Comparison of ENCODE assay signal across 11 mouse cellular contexts in the genomic region with DNA sequence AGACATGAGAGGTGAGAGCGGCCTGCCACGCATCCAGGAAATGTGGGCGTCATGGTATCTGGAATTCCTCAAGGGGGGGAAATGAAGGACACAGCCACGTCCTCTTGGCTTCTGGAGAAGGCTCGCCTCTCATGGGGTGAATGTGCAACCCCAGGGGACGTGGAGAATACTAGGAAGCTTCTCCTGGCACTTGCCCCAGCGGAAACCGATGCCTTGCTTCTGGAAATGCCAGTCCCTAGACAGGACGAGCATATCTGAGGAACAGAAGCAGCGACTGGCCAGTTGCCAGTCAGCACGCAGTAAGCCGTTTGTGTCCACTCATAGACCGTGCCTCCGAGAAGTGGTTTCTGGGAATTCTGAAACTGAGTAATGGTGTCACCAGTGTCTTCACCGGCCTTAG. TPM values are rescaled to one million over a fixed set of nuclear protein-coding genes. Genes with fewer than 3 reads are reported as not detected.
DNase-seq lines count a peak whose midpoint lies in the region; ATAC-seq lines count a peak whose summit lies in the region.
"Had no signal": no experiment of that assay in that cellular context is flagged by ENCODE, and none has a peak within 500 bp of the region (broad histone marks: within the 10 kb centered on the region; RNA-seq: fewer than 3 reads in every experiment).

No protein-coding gene starts in this region.

- no peaks in the 10 kb centered on the region for H3K27me3 ChIP-seq in hindbrain, embryonic 10.5 days (ENCODE audit: insufficient read depth, poor library complexity, severe bottlenecking)
- no peaks in the 10 kb centered on the region for H3K27me3 ChIP-seq in hindbrain, embryonic 14.5 days (ENCODE audit: control insufficient read depth, insufficient read depth, low read length)
- H3K27me3 ChIP-seq in embryonic facial prominence, embryonic 10.5 days (replicated peaks; ENCODE audit: low read depth, poor library complexity, severe bottlenecking), result no peaks in the 10 kb centered on the region

- peaks cover 61% of the 10 kb centered on the region for H3K4me1 ChIP-seq in hindbrain, embryonic 10.5 days (replicated peaks)
- no peaks in the 10 kb centered on the region for H3K4me1 ChIP-seq in hindbrain, embryonic 14.5 days (replicated peaks; ENCODE audit: control insufficient read depth, insufficient read depth, low read length)
- H3K4me1 ChIP-seq in embryonic facial prominence, embryonic 10.5 days, result peaks cover 56% of the 10 kb centered on the region

- no peaks in the 10 kb centered on the region for H3K36me3 ChIP-seq in hindbrain, embryonic 10.5 days
- no peaks in the 10 kb centered on the region for H3K36me3 ChIP-seq in hindbrain, embryonic 14.5 days (replicated peaks; ENCODE audit: control insufficient read depth, insufficient read depth)
- H3K36me3 ChIP-seq in embryonic facial prominence, embryonic 10.5 days (replicated peaks), result 0 out of 2 replicates have a peak, but pooled peaks cover 5% of the 10 kb centered on the region
- H3K36me3 ChIP-seq: limb, embryonic 10.5 days had no signal

- no peak overlapping the region for H3K4me2 ChIP-seq in hindbrain, embryonic 14.5 days (replicated peaks)

- H3K27ac ChIP-seq in hindbrain, embryonic 10.5 days, result 0 out of 2 replicates have a peak overlapping the region, but pooled peaks have one; percentile 73
- no peak overlapping the region for H3K27ac ChIP-seq in hindbrain, embryonic 14.5 days
- peak overlapping the region; percentile 75; the same call in 1 of the 2 replicates for H3K27ac ChIP-seq in embryonic facial prominence, embryonic 10.5 days (replicated peaks)

- no peak overlapping the region for H3K4me3 ChIP-seq in hindbrain, embryonic 10.5 days
- no peak overlapping the region for H3K4me3 ChIP-seq in hindbrain, embryonic 14.5 days (replicated peaks; ENCODE audit: low read length)
- H3K4me3 ChIP-seq in embryonic facial prominence, embryonic 10.5 days, result no peak overlapping the region
- H3K4me3 ChIP-seq: limb, embryonic 10.5 days had no signal

- no peak for ATAC-seq in hindbrain, embryonic 14.5 days (ENCODE audit: low FRiP score)
- ATAC-seq: forebrain, embryonic 16.5 days had no signal

- H3K9me3 ChIP-seq in hindbrain, embryonic 10.5 days, result no peaks in the 10 kb centered on the region
- H3K9me3 ChIP-seq in hindbrain, embryonic 14.5 days (ENCODE audit: control insufficient read depth, low read length), result no peaks in the 10 kb centered on the region
- H3K9me3 ChIP-seq in embryonic facial prominence, embryonic 10.5 days, result no peaks in the 10 kb centered on the region
- H3K9me3 ChIP-seq: limb, embryonic 10.5 days had no signal

- DNase-seq in adrenal gland, adult (ENCODE audit: inconsistent age in 2 of 2, low spot score in 1 of 2), result peak; percentile 40 to 67
- no peak for DNase-seq in adrenal gland, postnatal 4 days (ENCODE audit: low spot score in 2 of 2)
- no peak for DNase-seq in hindbrain, embryonic 10.5 days (ENCODE audit: low spot score)
- no peak for DNase-seq in hindbrain, embryonic 14.5 days (ENCODE audit: low spot score)
- no peak for DNase-seq in embryonic facial prominence, embryonic 10.5 days (ENCODE audit: low spot score)
- peak; percentile 57 for DNase-seq in kidney, postnatal 10 days
- no peak for DNase-seq in spleen, adult 18-20 months
- no peak for DNase-seq in spleen, postnatal 36 days (ENCODE audit: low spot score in 2 of 2)

- 88% methylated on average over 15 of the region's 15 CpGs for WGBS in hindbrain, embryonic 10.5 days
- WGBS in hindbrain, embryonic 14.5 days, result 79% methylated on average over 15 of the region's 15 CpGs
- WGBS in embryonic facial prominence, embryonic 10.5 days, result 87% methylated on average over 15 of the region's 15 CpGs

- no peak overlapping the region for H3K9ac ChIP-seq in hindbrain, embryonic 14.5 days

RNA-seq across cellular contexts. Expression of gene Crispld2, which starts 45.0 kb away (rescaled TPM):
- 10 to 100 TPM in 1 of 2 experiments, 1 to 10 TPM in 1; 9.9 to 11.7 TPM for total RNA-seq in adrenal gland, postnatal 4 days (2021)
- 3.8 and 4.6 TPM in 2 replicates for polyA plus RNA-seq in hindbrain, embryonic 10.5 days (2016; fragmentation: Nextera tagmentation; extraction: Ambion mirVana)
- polyA plus RNA-seq in hindbrain, embryonic 14.5 days (2014; fragmentation: Nextera tagmentation; extraction: Ambion mirVana), result 1.4 and 2.0 TPM in 2 replicates
- 6.1 and 6.5 TPM in 2 replicates for polyA plus RNA-seq in embryonic facial prominence, embryonic 10.5 days (2016; fragmentation: Nextera tagmentation; extraction: Ambion mirVana)
- total RNA-seq: monocyte, adult 5-6 weeks had no signal

Comparison
In these comparisons a context has a peak if more than half of its experiments do, and no peak if none do; other contexts are left out.
1. DNase-seq: peak in adrenal gland, adult (2 of 2) and kidney, postnatal 10 days (single experiment); none in adrenal gland, postnatal 4 days (0 of 2), hindbrain, embryonic 10.5 days (single experiment), hindbrain, embryonic 14.5 days (single experiment), embryonic facial prominence, embryonic 10.5 days (single experiment), spleen, adult 18-20 months (0 of 2) and spleen, postnatal 36 days (0 of 2).